Mouse (Mus musculus) olfactory bulb, adult 2 months (tissue): Measurements from ENCODE around the gene Tet1. TPM values are rescaled to one million over a fixed set of nuclear protein-coding genes. Genes with fewer than 3 reads are reported as not detected.
A peak's percentile ranks its signal among the peaks of the same experiment; 100 is the strongest.
"Not testable (repeated sequence)": the region's sequence is repeated elsewhere in the genome, so short reads cannot be mapped to it uniquely, and the experiment has no call there.

ENCODE experiments used
- H3K27ac ChIP-seq: fragments of 200-500 bp; 2 replicates; pipeline ENCODE4 v1.5.1; 2012; ENCODE audit warnings: low read depth, low read length; ENCODE audit not compliant: insufficient read depth
- H3K4me1 ChIP-seq: fragments of 200-500 bp; 2 replicates; pipeline ENCODE4 v1.6.1; 2012; ENCODE audit warnings: low read length; ENCODE audit not compliant: control insufficient read depth, insufficient read depth
- H3K4me3 ChIP-seq: fragments of 200-500 bp; 2 replicates; pipeline ENCODE4 v1.5.1; 2012; ENCODE audit warnings: mild to moderate bottlenecking, low read depth, low read length, moderate library complexity; ENCODE audit not compliant: insufficient read depth
- CTCF ChIP-seq: fragments of 200-500 bp; IDR thresholded peaks from 2 replicates; pipeline ENCODE4 v1.5.1; 2012; ENCODE audit warnings: low read depth, mild to moderate bottlenecking, low read length, moderate library complexity; ENCODE audit not compliant: insufficient read depth
- POLR2A ChIP-seq: fragments of 200-500 bp; IDR thresholded peaks from 2 replicates; pipeline ENCODE4 v1.6.1; 2012; ENCODE audit warnings: mild to moderate bottlenecking, low read depth, low read length, moderate library complexity; ENCODE audit not compliant: insufficient read depth
- WGBS: fragments of 180-500 bp; shearing (Covaris S2); methylation state at CpG from one replicate; pipeline ENCODE4 v1.1.7; 2018; 5-methylcytosine and 5-hydroxymethylcytosine counted together
- polyA plus RNA-seq: library from polyadenylated mRNA; stranded (reverse); fragments of >200 nt; gene quantifications from 2 replicates; pipeline ENCODE4 v1.2.4, GENCODE M21; 2012; ENCODE audit warnings: low replicate concordance; ENCODE audit not compliant: missing spikeins, insufficient read depth, insufficient read length

The Tet1 gene
- polyA plus RNA-seq, 1 experiment: not detected

- Histone ChIP-seq H3K4me3 (no peak overlapping the region), H3K27ac (no peak overlapping the region), H3K4me1 (no peaks in the 10 kb centered on the region)
- 95% methylated on average over 7 of the region's 7 CpGs for WGBS
- no peak for TF ChIP-seq POLR2A
- TF ChIP-seq CTCF: no peak
Observed at GRCm38 (mm10) chr10:62808316-62808715, 100.5 kb downstream of the Tet1 start.

DNA sequence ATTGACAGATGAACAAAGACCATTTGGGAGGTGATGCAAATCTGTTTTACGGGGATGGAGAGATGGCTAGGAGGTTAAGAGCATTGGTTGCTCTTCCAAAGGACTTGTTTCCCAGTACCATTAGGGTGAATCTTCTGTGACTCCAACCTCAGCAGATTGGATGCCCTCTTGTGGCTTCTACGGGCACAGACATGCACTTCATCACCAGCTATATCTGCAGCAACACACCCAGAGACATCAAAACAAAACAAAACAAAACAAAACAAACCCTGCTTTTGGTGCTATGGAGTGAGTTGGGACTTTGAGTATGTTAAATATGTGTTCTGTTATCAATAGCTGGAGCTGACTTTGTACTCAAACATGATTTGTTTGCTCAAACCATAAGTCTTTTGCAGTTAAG lies 104.7 kb downstream of the Tet1 start:
- 79% methylated on average over 2 of the region's 2 CpGs for WGBS
- TF ChIP-seq CTCF (no peak), POLR2A (no peak)
- no peak overlapping the region for H3K4me3 ChIP-seq
- no peak overlapping the region for H3K27ac ChIP-seq
- H3K4me1 ChIP-seq: no peaks in the 10 kb centered on the region

DNA sequence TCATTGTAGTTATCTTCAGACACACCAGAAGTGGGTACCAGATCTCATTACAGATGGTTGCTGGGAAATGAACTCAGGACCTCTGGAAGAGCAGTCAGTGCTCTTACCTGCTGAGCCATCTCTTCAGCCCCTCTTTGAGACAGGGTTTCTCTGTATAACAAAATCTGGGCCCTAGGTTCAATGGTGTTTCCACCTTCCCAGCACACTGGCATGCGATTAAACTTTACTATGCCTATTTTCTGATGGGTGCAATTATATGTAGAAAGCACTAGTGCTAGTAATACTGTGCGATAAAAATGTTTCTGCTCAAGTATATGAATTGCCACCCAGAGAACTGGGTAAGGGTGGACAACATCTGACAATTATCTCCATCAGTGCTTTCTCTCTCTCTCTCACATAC lies 105.5 kb downstream of the Tet1 start:
- WGBS: 94% methylated on average over 2 of the region's 2 CpGs
- no peak overlapping the region for H3K4me3 ChIP-seq
- H3K27ac ChIP-seq: no peak overlapping the region
- TF ChIP-seq CTCF (no peak), POLR2A (no peak)
- no peaks in the 10 kb centered on the region for H3K4me1 ChIP-seq

- Histone ChIP-seq H3K27ac (no peak overlapping the region), H3K4me3 (no peak overlapping the region), H3K4me1 (0 out of 2 replicates have a peak, but pooled peaks cover 2% of the 10 kb centered on the region)
- WGBS: 98% methylated on average over 4 of the region's 4 CpGs
- TF ChIP-seq POLR2A (no peak), CTCF (no peak)
Observed at GRCm38 (mm10) chr10:62794221-62794620, 114.6 kb downstream of the Tet1 start.

DNA sequence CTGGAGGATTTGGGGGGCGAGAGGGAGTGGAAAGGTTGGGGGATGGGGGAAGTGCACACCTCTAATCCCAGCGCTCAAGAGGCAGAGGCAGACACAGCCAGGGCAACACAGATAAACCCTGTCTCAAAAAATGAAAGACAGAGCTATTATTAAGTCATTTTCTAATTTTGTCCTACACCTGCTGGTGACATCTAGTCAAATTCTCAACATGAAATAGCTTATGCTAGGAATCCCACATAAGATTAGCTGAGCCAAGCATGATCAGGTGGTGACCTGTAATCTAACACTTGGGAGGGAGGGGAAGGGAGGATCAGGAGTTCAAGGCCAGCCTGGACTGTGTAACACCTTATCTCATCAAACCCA lies 115.7 kb downstream of the Tet1 start:
- WGBS: 37% methylated on average over 2 of the region's 2 CpGs
- H3K4me3 ChIP-seq: peak overlapping the region; percentile 99; the same call in 1 of the 2 replicates
- 0 out of 2 replicates have a peak, but pooled peaks cover 2% of the 10 kb centered on the region for H3K4me1 ChIP-seq
- H3K27ac ChIP-seq: peak overlapping the region; percentile 95
- TF ChIP-seq CTCF: no peak
- no peak for TF ChIP-seq POLR2A

- H3K4me1 ChIP-seq: 0 out of 2 replicates have a peak, but pooled peaks cover 2% of the 10 kb centered on the region
- H3K27ac ChIP-seq: peak within 1 kb of the TSS; percentile 95
- H3K4me3 ChIP-seq: peak within 1 kb of the TSS; percentile 99
- TF ChIP-seq POLR2A (peak; percentile 60; the same call in 1 of the 2 replicates), CTCF (no peak)
- WGBS: 5% methylated on average over 55 of the region's 55 CpGs
Observed at GRCm38 (mm10) chr10:62792177-62793090, 116.4 kb downstream of the Tet1 start, which contains the start of gene Ccar1. Gene Ccar1, minus strand, starts transcription at chr10:62792286.

DNA sequence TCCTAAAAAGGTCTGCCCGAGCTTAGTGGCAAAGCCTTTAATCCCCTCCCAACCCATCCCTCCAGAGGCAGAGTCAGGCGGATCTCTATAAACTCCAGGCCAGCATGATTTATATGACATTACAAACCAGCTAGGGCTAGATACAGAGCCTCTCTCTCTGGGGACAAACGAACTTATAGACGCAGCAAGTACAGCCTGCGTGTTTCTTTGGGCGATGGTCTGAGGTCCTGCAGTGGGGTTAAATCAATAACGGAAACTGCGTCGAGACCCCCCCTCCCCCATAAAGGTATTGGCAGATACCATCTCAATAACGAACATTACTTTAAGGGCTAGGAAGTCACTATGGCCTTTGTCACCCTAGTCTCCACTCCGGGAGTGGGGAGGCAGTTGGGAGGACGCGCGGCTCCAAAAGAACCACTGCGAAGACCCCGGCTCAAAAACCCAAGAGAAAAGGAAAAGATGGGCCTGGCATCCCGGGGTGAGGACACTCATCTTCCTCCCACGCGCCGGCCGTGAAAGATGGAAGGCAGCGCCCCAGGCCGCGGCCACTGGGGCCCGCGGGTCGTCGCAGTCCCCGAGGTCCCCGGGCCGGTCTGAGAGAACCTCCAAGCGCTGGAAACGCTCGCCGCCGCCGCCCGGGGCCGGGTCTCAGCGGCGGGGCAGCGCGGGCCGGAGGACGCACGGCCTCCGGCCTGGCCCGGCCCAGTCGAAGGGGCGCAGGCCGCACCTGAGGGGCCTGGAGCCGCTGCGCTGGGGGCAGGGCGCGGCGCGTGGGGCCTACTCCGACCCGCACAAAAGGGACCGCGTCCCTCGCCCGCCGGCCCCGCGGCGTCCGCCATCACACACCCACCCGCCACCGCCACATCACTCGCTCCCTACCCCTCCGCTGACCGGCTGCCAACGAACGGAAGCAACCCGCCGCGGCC lies 117.3 kb downstream of the Tet1 start:
- TF ChIP-seq POLR2A: no peak; the same call in 1 of the 2 replicates
- TF ChIP-seq CTCF: no peak
- under 1% methylated on average over 78 of the region's 78 CpGs for WGBS
- Histone ChIP-seq H3K4me1 (0 out of 2 replicates have a peak, but pooled peaks cover 2% of the 10 kb centered on the region), H3K27ac (peak overlapping the region; percentile 84), H3K4me3 (peak overlapping the region; percentile 99)

DNA sequence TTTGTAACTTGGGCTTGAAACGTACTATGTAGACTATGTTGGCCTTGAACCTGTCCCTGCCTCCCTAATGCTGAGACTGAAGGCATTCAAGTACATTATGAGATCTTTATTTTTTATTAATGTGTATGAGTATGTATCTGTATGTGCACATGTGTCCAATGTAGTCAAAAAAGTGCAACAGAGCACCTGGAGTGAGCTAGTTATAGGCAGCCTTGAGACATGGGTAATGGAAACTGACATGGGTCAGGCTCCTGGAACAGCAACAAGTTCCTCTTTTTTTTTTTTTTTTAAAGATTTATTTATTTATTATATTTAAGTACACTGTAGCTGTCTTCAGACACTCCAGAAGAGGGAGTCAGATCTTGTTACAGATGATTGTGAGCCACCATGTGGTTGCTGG lies 127.0 kb downstream of the Tet1 start:
- 79% methylated on average over 1 of the region's 1 CpGs for WGBS
- not testable (repeated sequence) for H3K27ac ChIP-seq, H3K4me3 ChIP-seq, H3K4me1 ChIP-seq

Other genes starting within 250 kb of the Tet1 start
- not detected in 2 replicates for gene Stox1, start 182.9 kb downstream of the Tet1 start, polyA plus RNA-seq
- 78.8 TPM in 1 of 2 replicates, not detected in the other for gene Ccar1, start 116.7 kb downstream of the Tet1 start, polyA plus RNA-seq
- gene Slc25a16, start 11.6 kb upstream of the Tet1 start, polyA plus RNA-seq: not detected in 2 replicates
- gene Dna2, start 38.0 kb upstream of the Tet1 start, polyA plus RNA-seq: not detected in 2 replicates
- gene Rufy2, start 71.2 kb upstream of the Tet1 start, polyA plus RNA-seq: not detected in 2 replicates
- gene Hnrnph3, start 115.2 kb upstream of the Tet1 start, polyA plus RNA-seq: 251 TPM in 1 of 2 replicates, not detected in the other
- not detected in 2 replicates for gene Pbld2, start 115.3 kb upstream of the Tet1 start, polyA plus RNA-seq
- not detected in 2 replicates for gene Pbld1, start 151.2 kb upstream of the Tet1 start, polyA plus RNA-seq
- gene Atoh7, start 190.7 kb upstream of the Tet1 start, polyA plus RNA-seq: not detected in 2 replicates